Mouse (Mus musculus) stomach, postnatal 0 days (tissue): ENCODE measurements around the gene Fam53b.

Experiments used
- CTCF ChIP-seq: IDR thresholded peaks from 2 replicates; pipeline ENCODE4 v1.5.1; 2016; ENCODE audit warnings: antibody characterized with exemption, low read depth, mild to moderate bottlenecking, moderate library complexity
- EP300 ChIP-seq: optimal IDR thresholded peaks from 2 replicates; pipeline ENCODE3; 2016; ENCODE audit warnings: antibody characterized with exemption

- TF ChIP-seq CTCF, result no peak
- no peak for TF ChIP-seq EP300
Measured at GRCm38 (mm10) chr7:132683923-132684322, 129.8 kb downstream of the Fam53b start.
